38 mouse cellular contexts compared by ENCODE assay signal in the genomic region with DNA sequence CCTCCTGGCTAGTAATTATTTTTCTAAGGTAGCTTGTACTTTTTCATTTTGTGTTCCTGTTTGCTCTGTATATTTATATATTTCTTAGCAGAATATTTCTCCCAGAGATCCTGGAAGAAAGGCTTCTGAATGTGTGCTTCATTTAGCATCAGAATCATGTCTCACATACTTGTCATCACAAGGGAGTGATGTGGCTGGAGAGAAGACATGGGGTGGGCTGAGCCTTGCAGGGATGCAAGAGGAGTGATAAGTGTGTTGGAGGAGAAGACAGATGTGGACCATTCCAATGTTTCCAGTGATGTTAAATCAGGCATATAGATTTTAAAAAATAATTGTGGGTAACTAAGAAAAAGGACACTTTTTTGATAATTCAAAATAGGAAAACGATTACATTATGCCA. TPM values are rescaled to one million over a fixed set of nuclear protein-coding genes. Genes with fewer than 3 reads are reported as not detected.
"Had no signal": no experiment of that assay in that cellular context is flagged by ENCODE, and none has a peak within 500 bp of the region (broad histone marks: within the 10 kb centered on the region; RNA-seq: fewer than 3 reads in every experiment).

No protein-coding gene starts in this region.

- H3K27me3 ChIP-seq: limb, embryonic 12.5 days; limb, embryonic 13.5 days; limb, embryonic 15.5 days; liver, embryonic 12.5 days; liver, embryonic 13.5 days; liver, embryonic 15.5 days; lung, embryonic 15.5 days; megakaryocyte, embryonic 14.5 days; midbrain, embryonic 12.5 days; midbrain, embryonic 13.5 days; midbrain, embryonic 15.5 days; neural tube, embryonic 12.5 days; neural tube, embryonic 13.5 days had no signal

- H3K9me3 ChIP-seq: limb, embryonic 10.5 days; limb, embryonic 12.5 days; limb, embryonic 13.5 days; limb, embryonic 15.5 days; liver, embryonic 12.5 days; liver, embryonic 13.5 days; liver, embryonic 15.5 days; lung, embryonic 15.5 days; midbrain, embryonic 10.5 days; midbrain, embryonic 12.5 days; midbrain, embryonic 13.5 days; midbrain, embryonic 15.5 days; neural tube, embryonic 12.5 days; neural tube, embryonic 13.5 days had no signal

- ATAC-seq: liver, embryonic 12.5 days; liver, postnatal 0 days; lung, postnatal 0 days; midbrain, embryonic 13.5 days; midbrain, embryonic 15.5 days; midbrain, embryonic 16.5 days had no signal

- DNase-seq: left cerebral cortex, postnatal 4 days; liver; liver, embryonic 13.5 days; liver, postnatal 0 days; lung, adult 18-20 months; lung, adult 2 months; lung, embryonic 14.5 days; lung, postnatal 10 days; lung, postnatal 14 days; lung, postnatal 36 days; lung, postnatal 4 days; midbrain, embryonic 14.5 days had no signal

- H3K36me3 ChIP-seq: limb, embryonic 10.5 days; limb, embryonic 12.5 days; limb, embryonic 13.5 days; limb, embryonic 15.5 days; liver, embryonic 12.5 days; liver, embryonic 13.5 days; liver, embryonic 15.5 days; lung, embryonic 15.5 days; midbrain, embryonic 10.5 days; midbrain, embryonic 12.5 days; midbrain, embryonic 13.5 days; midbrain, embryonic 15.5 days; neural tube, embryonic 12.5 days; neural tube, embryonic 13.5 days had no signal

- H3K4me2 ChIP-seq: limb, embryonic 12.5 days; limb, embryonic 13.5 days; limb, embryonic 15.5 days; liver, embryonic 11.5 days; liver, embryonic 12.5 days; liver, embryonic 13.5 days; liver, embryonic 15.5 days; lung, embryonic 14.5 days; lung, embryonic 15.5 days; midbrain, embryonic 11.5 days; midbrain, embryonic 12.5 days; midbrain, embryonic 13.5 days; midbrain, embryonic 15.5 days; neural tube, embryonic 12.5 days; neural tube, embryonic 13.5 days had no signal

- H3K9ac ChIP-seq: limb, embryonic 12.5 days; limb, embryonic 13.5 days; limb, embryonic 15.5 days; liver, embryonic 12.5 days; liver, embryonic 13.5 days; liver, embryonic 14.5 days; liver, embryonic 15.5 days; liver, postnatal 0 days; lung, embryonic 14.5 days; lung, embryonic 15.5 days; midbrain, embryonic 12.5 days; midbrain, embryonic 13.5 days; midbrain, embryonic 15.5 days; neural tube, embryonic 12.5 days; neural tube, embryonic 13.5 days had no signal

- H3K4me1 ChIP-seq: limb, embryonic 10.5 days; limb, embryonic 12.5 days; limb, embryonic 13.5 days; limb, embryonic 15.5 days; liver, embryonic 12.5 days; liver, embryonic 13.5 days; liver, embryonic 15.5 days; lung, embryonic 15.5 days; megakaryocyte, embryonic 14.5 days; midbrain, embryonic 10.5 days; midbrain, embryonic 12.5 days; midbrain, embryonic 13.5 days; midbrain, embryonic 15.5 days; neural tube, embryonic 12.5 days; neural tube, embryonic 13.5 days had no signal

- H3K4me3 ChIP-seq: limb, embryonic 10.5 days; limb, embryonic 12.5 days; limb, embryonic 13.5 days; limb, embryonic 15.5 days; liver, embryonic 12.5 days; liver, embryonic 13.5 days; liver, embryonic 15.5 days; lung, embryonic 15.5 days; megakaryocyte, embryonic 14.5 days; midbrain, embryonic 10.5 days; midbrain, embryonic 12.5 days; midbrain, embryonic 13.5 days; midbrain, embryonic 15.5 days; myocyte; neural tube, embryonic 12.5 days; neural tube, embryonic 13.5 days had no signal

- H3K27ac ChIP-seq: limb, embryonic 10.5 days; limb, embryonic 12.5 days; limb, embryonic 13.5 days; limb, embryonic 15.5 days; liver, embryonic 12.5 days; liver, embryonic 13.5 days; liver, embryonic 14.5 days; liver, embryonic 15.5 days; lung, embryonic 15.5 days; macrophage; midbrain, embryonic 10.5 days; midbrain, embryonic 12.5 days; midbrain, embryonic 13.5 days; midbrain, embryonic 15.5 days; neural tube, embryonic 12.5 days; neural tube, embryonic 13.5 days had no signal

RNA-seq across cellular contexts. Expression of a gene that starts 30.6 kb away (rescaled TPM):
- total RNA-seq: liver, adult 2 months; megakaryocyte progenitor cell, adult 5-6 weeks; megakaryocyte, adult 5-6 weeks; megakaryocyte-erythroid progenitor cell, adult 5-6 weeks; monocyte, adult 5-6 weeks had no signal
- polyA plus RNA-seq: liver, adult 2 months; liver, embryonic 15.5 days; liver, postnatal 0 days; macrophage; myocyte had no signal
